ENCODE assay signal across 12 mouse cellular contexts in genomic region chr12:109845602-109845906, GRCm38 (mm10).
DNase-seq lines count a peak whose midpoint lies in the region; ATAC-seq and TF ChIP-seq lines count a peak whose summit lies in the region.
"Had no signal": no experiment of that assay in that cellular context is flagged by ENCODE, and none has a peak within 500 bp of the region (broad histone marks: within the 10 kb centered on the region; RNA-seq: fewer than 3 reads in every experiment).

No protein-coding gene starts in this region.

- peak; percentile 15 to 31 for DNase-seq in heart, postnatal 10 days
- DNase-seq in heart, postnatal 25 days (ENCODE audit: low spot score): no peak
- DNase-seq in lung, postnatal 10 days: peak; percentile 22
- no peak for DNase-seq in lung, adult 2 months
- peak; percentile 39 for DNase-seq in forebrain, embryonic 14.5 days (ENCODE audit: low spot score)
- DNase-seq in yolk sac, embryonic 10.5 days (ENCODE audit: low spot score): no peak
- DNase-seq in urinary bladder, postnatal 4 days (ENCODE audit: low spot score in 2 of 2): no peak
- DNase-seq: cerebellum, postnatal 36 days had no signal

- intact Hi-C loops in heart, postnatal 10 days (cut with DNase I): no loop called here
- intact Hi-C loops in heart, postnatal 25 days (cut with DNase I): no loop called here

- H3K9me3 ChIP-seq in forebrain, embryonic 14.5 days (replicated peaks; ENCODE audit: control insufficient read depth, low read length): no peaks in the 10 kb centered on the region
- H3K9me3 ChIP-seq in midbrain, embryonic 13.5 days: no peaks in the 10 kb centered on the region
- H3K9me3 ChIP-seq: limb, embryonic 12.5 days had no signal

- no peaks in the 10 kb centered on the region for H3K4me1 ChIP-seq in lung, adult 2 months (ENCODE audit: control insufficient read depth, insufficient read depth, low read length)
- H3K4me1 ChIP-seq in forebrain, embryonic 14.5 days (ENCODE audit: control insufficient read depth, insufficient read depth, low read length): peaks cover 4% of the 10 kb centered on the region; the same call in 1 of the 2 replicates
- H3K4me1 ChIP-seq in midbrain, embryonic 13.5 days (replicated peaks): peaks cover 9% of the 10 kb centered on the region

- TF ChIP-seq POLR2A in lung, adult 2 months (IDR thresholded peaks at IDR 0.05; ENCODE audit: borderline replicate concordance, extremely low read depth, low read depth, low read length): no peak

- H3K36me3 ChIP-seq in forebrain, embryonic 14.5 days (ENCODE audit: control insufficient read depth, insufficient read depth, low read length): no peaks in the 10 kb centered on the region
- no peaks in the 10 kb centered on the region for H3K36me3 ChIP-seq in midbrain, embryonic 13.5 days
- H3K36me3 ChIP-seq: limb, embryonic 12.5 days had no signal

- 56% methylated on average over 5 of the region's 5 CpGs for WGBS in lung, adult 2 months
- WGBS in forebrain, embryonic 14.5 days: 32% methylated on average over 5 of the region's 5 CpGs
- 28% methylated on average over 5 of the region's 5 CpGs for WGBS in midbrain, embryonic 13.5 days

- H3K27me3 ChIP-seq in forebrain, embryonic 14.5 days (replicated peaks; ENCODE audit: control insufficient read depth, insufficient read depth, low read length): no peaks in the 10 kb centered on the region
- H3K27me3 ChIP-seq in midbrain, embryonic 13.5 days: no peaks in the 10 kb centered on the region; the same call in 1 of the 2 replicates
- H3K27me3 ChIP-seq: limb, embryonic 12.5 days had no signal

- no peak overlapping the region for H3K9ac ChIP-seq in forebrain, embryonic 14.5 days (ENCODE audit: low read length)
- no peak overlapping the region for H3K9ac ChIP-seq in midbrain, embryonic 13.5 days (replicated peaks)
- H3K9ac ChIP-seq: limb, embryonic 12.5 days had no signal

- no peak overlapping the region for H3K4me3 ChIP-seq in lung, adult 2 months (replicated peaks; ENCODE audit: extremely low read depth, low read depth, low read length)
- H3K4me3 ChIP-seq in forebrain, embryonic 14.5 days (ENCODE audit: low read depth, low read length): no peak overlapping the region
- H3K4me3 ChIP-seq in midbrain, embryonic 13.5 days (replicated peaks): no peak overlapping the region
- H3K4me3 ChIP-seq: erythroblast, embryonic 14.5 days; limb, embryonic 12.5 days; megakaryocyte, embryonic 14.5 days had no signal

- ATAC-seq in forebrain, embryonic 14.5 days: no peak
- 0 out of 2 replicates have a peak, but pooled peaks have one; percentile 45 for ATAC-seq in midbrain, embryonic 13.5 days

- H3K4me2 ChIP-seq in forebrain, embryonic 14.5 days (ENCODE audit: low read length): no peak overlapping the region
- no peak overlapping the region for H3K4me2 ChIP-seq in midbrain, embryonic 13.5 days (replicated peaks)
- H3K4me2 ChIP-seq: limb, embryonic 12.5 days had no signal

- no peak for TF ChIP-seq CTCF in lung, adult 2 months (IDR thresholded peaks at IDR 0.05; ENCODE audit: insufficient read depth, low read length)

- no peak overlapping the region for H3K27ac ChIP-seq in forebrain, embryonic 14.5 days (ENCODE audit: low read depth, low read length)
- H3K27ac ChIP-seq in midbrain, embryonic 13.5 days: no peak overlapping the region
- H3K27ac ChIP-seq: limb, embryonic 12.5 days had no signal

Comparison
In these comparisons a context has a peak if more than half of its experiments do, and no peak if none do; other contexts are left out.
1. DNase-seq: peak in heart, postnatal 10 days (2 of 2), lung, postnatal 10 days (single experiment) and forebrain, embryonic 14.5 days (single experiment); none in heart, postnatal 25 days (single experiment), lung, adult 2 months (single experiment), yolk sac, embryonic 10.5 days (single experiment) and urinary bladder, postnatal 4 days (0 of 2).